Mouse (Mus musculus) colon, adult 2 months (tissue): ENCODE results near the gene Olfr981. TPM values are rescaled to one million over a fixed set of nuclear protein-coding genes. Genes with fewer than 3 reads are reported as not detected.

ENCODE experiments used
- polyA plus RNA-seq: library from polyadenylated mRNA; depleted of rRNA; stranded (reverse); fragments of >200 nt; gene quantifications from 2 replicates; pipeline ENCODE4 v1.2.3, GENCODE M21; 2012; rRNA removed

The Olfr981 gene
- not detected in 2 replicates for polyA plus RNA-seq

DNA sequence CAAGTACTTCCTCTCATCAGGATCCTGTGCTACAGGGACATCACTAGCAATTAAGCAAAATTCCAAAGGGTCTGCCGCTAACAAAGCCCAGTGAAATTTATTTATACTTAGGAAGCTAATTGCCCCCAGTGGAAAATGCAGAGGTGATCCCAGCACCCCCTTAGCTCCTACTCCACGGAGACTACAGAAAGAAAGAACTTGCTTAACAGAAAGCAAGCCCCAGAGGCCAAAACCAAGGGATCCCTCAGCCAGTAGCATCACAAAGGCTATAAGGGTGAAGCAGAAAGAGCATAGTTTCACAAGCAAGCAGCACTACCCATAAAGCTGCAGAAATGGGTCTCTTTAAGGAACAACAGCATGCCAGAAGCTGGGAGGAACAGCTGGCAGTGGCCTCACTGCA, at the start of gene Olfr981:
Olfr981 (plus strand) TSS at position 301 of the 400 bp plus-strand sequence.

DNA sequence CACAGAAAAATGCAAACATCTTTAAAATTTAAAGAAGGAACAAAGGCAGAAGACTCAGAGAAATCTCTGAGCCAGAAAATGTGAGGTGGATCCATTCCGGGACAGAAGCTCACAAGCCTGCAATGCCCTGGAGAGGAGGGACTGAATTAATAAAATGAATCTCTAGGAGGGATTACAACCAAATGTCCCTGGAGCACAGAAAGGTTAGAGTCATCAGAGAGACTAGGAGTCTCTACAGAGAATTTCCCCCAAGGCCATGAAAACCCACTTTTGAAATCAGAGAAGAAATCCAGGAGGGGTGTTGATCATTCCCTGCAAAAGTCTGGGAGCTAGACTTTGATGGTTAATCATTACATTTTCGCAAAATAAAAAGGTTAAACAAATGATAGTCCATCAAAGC, 29.5 kb upstream of the Olfr981 start, which contains the start of gene Olfr978:
Olfr978 (plus strand) TSS at position 301 of the 400 bp plus-strand sequence.

DNA sequence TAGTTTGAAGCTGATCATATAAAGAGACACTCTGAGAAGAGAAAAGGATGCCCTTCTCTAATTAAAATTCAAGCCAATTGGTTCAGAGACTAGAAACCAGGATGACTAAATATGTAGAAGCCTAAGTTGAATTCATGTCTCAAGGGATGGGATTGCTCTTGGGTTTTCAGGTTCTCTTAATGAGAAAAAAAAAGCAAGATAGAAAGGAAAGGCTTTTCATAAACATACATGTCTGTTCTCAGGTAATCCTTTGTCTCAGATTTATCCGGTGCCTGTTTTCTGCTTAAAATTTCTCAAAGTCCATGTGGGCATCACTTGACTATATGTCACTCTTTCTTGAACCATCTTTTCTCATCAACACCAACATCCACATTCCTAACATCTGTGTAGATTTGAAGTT, 17.9 kb upstream of the Olfr981 start, which contains the start of gene Olfr979:
Olfr979 (minus strand) TSS at position 101 of the 400 bp plus-strand sequence.

DNA sequence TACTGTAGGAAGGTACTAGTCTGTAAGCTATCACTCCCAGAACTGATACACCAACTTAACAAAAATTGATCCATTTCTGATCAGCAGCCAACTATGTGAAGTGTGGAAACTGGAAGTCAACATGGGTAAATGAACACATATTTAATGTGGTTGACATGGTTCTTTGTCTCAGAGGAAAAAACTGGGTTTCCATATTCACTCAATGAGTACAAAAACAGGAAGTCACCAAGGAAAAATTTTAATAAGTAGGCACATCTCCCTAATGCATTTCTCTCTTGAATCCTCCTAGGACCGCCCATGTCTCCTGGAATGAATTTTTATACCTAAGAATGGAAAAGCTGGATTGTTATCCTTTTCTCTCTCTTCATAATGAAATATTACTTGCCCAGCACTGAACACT, 11.8 kb upstream of the Olfr981 start, which contains the start of gene Olfr980:
Olfr980 (minus strand) TSS at position 101 of the 400 bp plus-strand sequence.

DNA sequence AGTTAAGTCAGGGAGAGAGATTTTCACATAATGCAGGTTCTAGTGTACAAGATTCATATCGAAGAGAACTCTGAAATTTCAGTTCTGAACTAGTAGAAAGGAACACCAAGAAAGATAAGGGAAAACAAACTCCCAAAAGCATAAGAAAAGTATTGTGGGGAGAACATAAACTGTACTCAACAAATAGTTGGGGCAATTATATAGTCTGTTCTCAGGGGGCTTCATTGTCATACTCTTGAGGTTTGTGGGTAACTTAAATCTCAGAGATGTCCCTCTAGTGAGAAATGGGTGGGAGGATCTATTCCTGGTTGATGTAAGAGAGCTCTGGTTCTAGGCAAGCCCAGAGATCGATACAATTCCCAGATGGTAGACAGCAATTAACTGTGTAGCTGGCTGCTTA, 52.3 kb downstream of the Olfr981 start, which contains the start of gene Olfr982:
Olfr982 (plus strand) TSS at position 301 of the 400 bp plus-strand sequence.

Other genes starting within 250 kb of the Olfr981 start
- not detected in 2 replicates for gene Olfr968, start 238.2 kb upstream of the Olfr981 start, polyA plus RNA-seq
- gene Olfr969, start 230.5 kb upstream of the Olfr981 start, polyA plus RNA-seq, result not detected in 2 replicates
- not detected in 2 replicates for gene Olfr970, start 212.6 kb upstream of the Olfr981 start, polyA plus RNA-seq
- gene Olfr971, start 184.6 kb upstream of the Olfr981 start, polyA plus RNA-seq, result not detected in 2 replicates
- gene Olfr972, start 155.0 kb upstream of the Olfr981 start, polyA plus RNA-seq, result not detected in 2 replicates
- not detected in 2 replicates for gene Olfr229, start 114.1 kb upstream of the Olfr981 start, polyA plus RNA-seq
- not detected in 2 replicates for gene Olfr974, start 84.0 kb upstream of the Olfr981 start, polyA plus RNA-seq
- not detected in 2 replicates for gene Olfr975, start 69.4 kb upstream of the Olfr981 start, polyA plus RNA-seq
- gene Olfr976, start 60.3 kb upstream of the Olfr981 start, polyA plus RNA-seq, result not detected in 2 replicates
- not detected in 2 replicates for gene Olfr978, start 29.4 kb upstream of the Olfr981 start, polyA plus RNA-seq
- not detected in 2 replicates for gene Olfr979, start 18.0 kb upstream of the Olfr981 start, polyA plus RNA-seq
- gene Olfr980, start 11.9 kb upstream of the Olfr981 start, polyA plus RNA-seq, result not detected in 2 replicates
- not detected in 2 replicates for gene Olfr982, start 52.4 kb downstream of the Olfr981 start, polyA plus RNA-seq
- gene Olfr983, start 72.1 kb downstream of the Olfr981 start, polyA plus RNA-seq, result not detected in 2 replicates
- not detected in 2 replicates for gene Olfr984, start 92.7 kb downstream of the Olfr981 start, polyA plus RNA-seq
- not detected in 2 replicates for gene Olfr985, start 108.7 kb downstream of the Olfr981 start, polyA plus RNA-seq
- gene Tmem225, start 126.7 kb downstream of the Olfr981 start, polyA plus RNA-seq, result not detected in 2 replicates
- not detected in 2 replicates for gene Olfr986, start 159.5 kb downstream of the Olfr981 start, polyA plus RNA-seq
- gene Zfp202, start 170.9 kb downstream of the Olfr981 start, polyA plus RNA-seq, result 0.56 and 0.58 TPM in 2 replicates
- gene Scn3b, start 247.8 kb downstream of the Olfr981 start, polyA plus RNA-seq, result 0.37 and 0.62 TPM in 2 replicates